Mouse (Mus musculus): ENCODE measurements at regions not wholly inside any gene's neighbourhood (a gene's known extent, or its start where the extent isn't known, plus 50 kb on each side); places are given as distances from the start of the nearest gene placed in this dataset.

DNA sequence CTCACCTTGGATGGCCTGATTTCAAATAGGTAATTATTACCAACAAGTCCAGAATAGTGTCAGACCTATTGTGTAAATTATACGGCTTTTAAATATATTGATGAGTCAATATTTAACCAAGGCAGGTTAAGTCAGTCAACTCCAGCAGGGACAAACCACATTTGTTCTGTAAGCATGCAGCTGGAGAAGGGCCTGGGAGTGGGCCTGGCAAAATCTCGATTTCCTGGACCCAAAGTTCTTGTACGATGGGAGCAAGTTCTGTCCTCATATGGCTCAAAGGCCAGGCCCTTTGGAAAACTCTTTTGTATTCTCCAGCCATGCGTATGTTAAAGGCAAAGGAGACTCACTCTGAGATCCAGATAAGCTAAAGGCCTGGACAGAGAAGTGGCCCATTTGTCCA lies 383.2 kb upstream of the Slc30a5 start:
- TF ChIP-seq TCF3 (IDR thresholded peaks at IDR 0.05; ENCODE audit: insufficient read length, low read depth) (no peak), POLR2A (IDR thresholded peaks at IDR 0.05; ENCODE audit: insufficient read length, low read depth) (no peak), SRF (IDR thresholded peaks at IDR 0.05; ENCODE audit: control insufficient read depth, insufficient read length, low read depth) (no peak), MYOD1 (IDR thresholded peaks at IDR 0.05; ENCODE audit: control insufficient read depth in 1 of 3, insufficient read length in 2 of 3, low read depth in 2 of 3) (no peak), E2F4 (IDR thresholded peaks at IDR 0.05; ENCODE audit: insufficient read depth) (no peak), CEBPB (IDR thresholded peaks at IDR 0.05; ENCODE audit: insufficient read depth, poor library complexity, severe bottlenecking) (no peak), MAX (IDR thresholded peaks at IDR 0.05; ENCODE audit: low read depth) (no peak), USF1 (IDR thresholded peaks at IDR 0.05; ENCODE audit: low read depth) (no peak), POLR2AphosphoS2 (IDR thresholded peaks at IDR 0.05; ENCODE audit: insufficient read length, low read depth) (no peak), REST (IDR thresholded peaks at IDR 0.05; ENCODE audit: insufficient read depth, insufficient read length) (no peak)
